In genomic region chr11:102754416-102754815, GRCm38 (mm10) we compare ENCODE assay signal across 10 mouse cellular contexts. TPM values are rescaled to one million over a fixed set of nuclear protein-coding genes. Genes with fewer than 3 reads are reported as not detected.
A peak's percentile ranks its signal among the peaks of the same experiment; 100 is the strongest.
DNase-seq lines count a peak whose midpoint lies in the region; ATAC-seq and TF ChIP-seq lines count a peak whose summit lies in the region.
"Had no signal": no experiment of that assay in that cellular context is flagged by ENCODE, and none has a peak within 500 bp of the region (broad histone marks: within the 10 kb centered on the region; RNA-seq: fewer than 3 reads in every experiment).

No protein-coding gene starts in this region.

- WGBS in forebrain, embryonic 12.5 days = 28% methylated on average over 4 of the region's 4 CpGs
- WGBS in intestine, postnatal 0 days = 32% methylated on average over 4 of the region's 4 CpGs
- WGBS in stomach, embryonic 15.5 days = 19% methylated on average over 4 of the region's 4 CpGs
- 56% methylated on average over 4 of the region's 4 CpGs for WGBS in kidney, adult 2 months

- TF ChIP-seq POLR2A in kidney, adult 2 months (IDR thresholded peaks at IDR 0.05; ENCODE audit: low read depth, low read length) = no peak

- peak overlapping the region; percentile 38 for H3K9ac ChIP-seq in forebrain, embryonic 12.5 days
- no peak overlapping the region for H3K9ac ChIP-seq in intestine, postnatal 0 days (ENCODE audit: low read depth, low read length)
- H3K9ac ChIP-seq in stomach, embryonic 15.5 days = no peak overlapping the region

- H3K4me3 ChIP-seq in layer of hippocampus, adult 2 months = peak overlapping the region; percentile 8; the same call in 1 of the 2 replicates
- no peak overlapping the region for H3K4me3 ChIP-seq in forebrain, embryonic 12.5 days (replicated peaks)
- H3K4me3 ChIP-seq in intestine, postnatal 0 days (ENCODE audit: low read depth, low read length) = no peak overlapping the region
- no peak overlapping the region for H3K4me3 ChIP-seq in stomach, embryonic 15.5 days (replicated peaks)
- no peak overlapping the region for H3K4me3 ChIP-seq in kidney, adult 2 months (ENCODE audit: insufficient read depth, low read depth, low read length)

- no peaks in the 10 kb centered on the region for H3K36me3 ChIP-seq in forebrain, embryonic 12.5 days (replicated peaks)
- H3K36me3 ChIP-seq in intestine, postnatal 0 days (ENCODE audit: control insufficient read depth, insufficient read depth) = no peaks in the 10 kb centered on the region
- no peaks in the 10 kb centered on the region for H3K36me3 ChIP-seq in stomach, embryonic 15.5 days
- H3K36me3 ChIP-seq in kidney, adult 2 months (ENCODE audit: control insufficient read depth, insufficient read depth, low read length) = no peaks in the 10 kb centered on the region
- H3K36me3 ChIP-seq: G1E had no signal

- ATAC-seq in forebrain, embryonic 12.5 days (ENCODE audit: low FRiP score) = peak; percentile 44; the same call in 1 of the 2 replicates
- ATAC-seq in intestine, postnatal 0 days = no peak
- ATAC-seq in stomach, embryonic 15.5 days (ENCODE audit: insufficient read depth, low FRiP score, low read depth) = peak; percentile 9; the same call in 1 of the 2 replicates

- TF ChIP-seq CTCF in layer of hippocampus, adult 2 months (conservative IDR thresholded peaks at IDR 0.05) = no peak
- no peak for TF ChIP-seq CTCF in intestine, postnatal 0 days (IDR thresholded peaks at IDR 0.05; ENCODE audit: low read depth)
- no peak for TF ChIP-seq CTCF in kidney, adult 2 months (conservative IDR thresholded peaks at IDR 0.05; ENCODE audit: insufficient read depth, insufficient read length, low read depth, low read length)

- no peak for DNase-seq in layer of hippocampus, adult 2 months (ENCODE audit: low spot score in 2 of 2)
- no peak for DNase-seq in layer of hippocampus, postnatal 36 days
- DNase-seq in T-cell, adult 2 months (ENCODE audit: low spot score) = no peak
- DNase-seq in adrenal gland, postnatal 36 days = no peak
- no peak for DNase-seq in kidney, adult 2 months
- DNase-seq: gastrocnemius, postnatal 14 days had no signal

- no peaks in the 10 kb centered on the region for H3K9me3 ChIP-seq in forebrain, embryonic 12.5 days
- H3K9me3 ChIP-seq in intestine, postnatal 0 days (ENCODE audit: control insufficient read depth) = no peaks in the 10 kb centered on the region
- H3K9me3 ChIP-seq in stomach, embryonic 15.5 days = no peaks in the 10 kb centered on the region
- H3K9me3 ChIP-seq: G1E had no signal

- peak overlapping the region; percentile 25 for H3K4me2 ChIP-seq in forebrain, embryonic 12.5 days
- peak overlapping the region; percentile 24 for H3K4me2 ChIP-seq in intestine, postnatal 0 days (replicated peaks; ENCODE audit: low read depth)
- peak overlapping the region; percentile 48 for H3K4me2 ChIP-seq in stomach, embryonic 15.5 days

- H3K27me3 ChIP-seq in forebrain, embryonic 12.5 days = peaks cover 6% of the 10 kb centered on the region; the same call in 1 of the 2 replicates
- H3K27me3 ChIP-seq in intestine, postnatal 0 days (replicated peaks; ENCODE audit: control insufficient read depth, insufficient read depth, low read length) = no peaks in the 10 kb centered on the region
- H3K27me3 ChIP-seq in stomach, embryonic 15.5 days (replicated peaks) = no peaks in the 10 kb centered on the region
- no peaks in the 10 kb centered on the region for H3K27me3 ChIP-seq in kidney, adult 2 months (replicated peaks; ENCODE audit: control insufficient read depth, insufficient read depth, low read length)

- H3K4me1 ChIP-seq in forebrain, embryonic 12.5 days = peaks cover 25% of the 10 kb centered on the region
- no peaks in the 10 kb centered on the region for H3K4me1 ChIP-seq in intestine, postnatal 0 days (replicated peaks; ENCODE audit: control insufficient read depth, insufficient read depth, low read length)
- H3K4me1 ChIP-seq in stomach, embryonic 15.5 days = peaks cover 14% of the 10 kb centered on the region
- H3K4me1 ChIP-seq in kidney, adult 2 months (ENCODE audit: control insufficient read depth, insufficient read depth, low read length) = 0 out of 2 replicates have a peak, but pooled peaks cover 3% of the 10 kb centered on the region

- H3K27ac ChIP-seq in layer of hippocampus, adult 2 months = peak overlapping the region; percentile 49; the same call in 1 of the 2 replicates
- H3K27ac ChIP-seq in forebrain, embryonic 12.5 days = peak overlapping the region; percentile 36; the same call in 1 of the 2 replicates
- no peak overlapping the region for H3K27ac ChIP-seq in intestine, postnatal 0 days (ENCODE audit: low read depth, low read length)
- no peak overlapping the region for H3K27ac ChIP-seq in stomach, embryonic 15.5 days
- no peak overlapping the region for H3K27ac ChIP-seq in kidney, adult 2 months (ENCODE audit: insufficient read depth, low read depth, low read length)

RNA-seq across cellular contexts. Expression of gene Adam11, which starts 6.8 kb away (rescaled TPM):
- total RNA-seq in layer of hippocampus, adult 2 months (2021) = 100 to 1,000 TPM; 192 to 212 TPM
- total RNA-seq in layer of hippocampus, postnatal 36 days (2021) = 100 to 1,000 TPM; 188 to 201 TPM
- polyA plus RNA-seq in forebrain, embryonic 12.5 days (2016; fragmentation: Nextera tagmentation; extraction: Ambion mirVana) = 22.7 and 23.0 TPM in 2 replicates
- 0.80 and 1.3 TPM in 2 replicates for polyA plus RNA-seq in intestine, postnatal 0 days (2015; fragmentation: Nextera tagmentation; extraction: Ambion mirVana)
- 4.7 and 7.7 TPM in 2 replicates for polyA plus RNA-seq in stomach, embryonic 15.5 days (2015; fragmentation: Nextera tagmentation; extraction: Ambion mirVana)
- 1 to 10 TPM; 2.7 to 3.4 TPM for total RNA-seq in adrenal gland, postnatal 36 days (2021)
- polyA plus RNA-seq in kidney, adult 2 months (2012; rRNA removed) = 5.0 and 5.2 TPM in 2 replicates
- polyA plus RNA-seq: G1E had no signal

RNA-seq across cellular contexts. Expression of gene Ccdc43, which starts 56.8 kb away (rescaled TPM):
- total RNA-seq in layer of hippocampus, adult 2 months (2021) = 10 to 100 TPM; 33.5 to 44.7 TPM
- total RNA-seq in layer of hippocampus, postnatal 36 days (2021) = 10 to 100 TPM; 36.4 to 39.7 TPM
- 55.1 and 57.7 TPM in 2 replicates for polyA plus RNA-seq in forebrain, embryonic 12.5 days (2016; fragmentation: Nextera tagmentation; extraction: Ambion mirVana)
- 16.2 and 17.1 TPM in 2 replicates for polyA plus RNA-seq in intestine, postnatal 0 days (2015; fragmentation: Nextera tagmentation; extraction: Ambion mirVana)
- 38.3 and 41.4 TPM in 2 replicates for polyA plus RNA-seq in stomach, embryonic 15.5 days (2015; fragmentation: Nextera tagmentation; extraction: Ambion mirVana)
- total RNA-seq in adrenal gland, postnatal 36 days (2021) = 10 to 100 TPM; 29.2 to 29.5 TPM
- 6.7 and 8.4 TPM in 2 replicates for polyA plus RNA-seq in kidney, adult 2 months (2012; rRNA removed)

Comparison
In these comparisons a context has a peak if more than half of its experiments do, and no peak if none do; other contexts are left out.
1. H3K27ac ChIP-seq: peak in layer of hippocampus, adult 2 months (single experiment) and forebrain, embryonic 12.5 days (single experiment); none in intestine, postnatal 0 days (single experiment), stomach, embryonic 15.5 days (single experiment) and kidney, adult 2 months (single experiment).
2. Peak in every context shown above with its lines, with median percentiles within 50 percentile points of each other: H3K4me2 ChIP-seq.